Mouse (Mus musculus) Patski (cell line): ENCODE measurements around the gene Zfp598. TPM values are rescaled to one million over a fixed set of nuclear protein-coding genes. Genes with fewer than 3 reads are reported as not detected.
A peak's percentile ranks its signal among the peaks of the same experiment; 100 is the strongest.
"Not testable (repeated sequence)": the region's sequence is repeated elsewhere in the genome, so short reads cannot be mapped to it uniquely, and the experiment has no call there.

ENCODE experiments used
- ATAC-seq: fragments of 100-300 bp; one replicate; pipeline ENCODE4 v1.8.0; 2021
- CTCF ChIA-PET: fragments of 350-600 bp; sonication (Branson Sonifier 250); formaldehyde crosslinking; loops from one replicate; lab custom pipeline; 2022; ENCODE audit warnings: inconsistent platforms; lab: Charles Lee
- POLR2A ChIA-PET: fragments of 350-600 bp; sonication (Branson Sonifier 250); formaldehyde crosslinking; loops from one replicate; lab custom pipeline; 2022; ENCODE audit warnings: antibody characterized with exemption, inconsistent platforms; lab: Charles Lee
- DNase-seq: peaks from one replicate; pipeline ENCODE4 v3.0.0-alpha.2; 2011; ENCODE audit warnings: low read depth, low spot score
- H3K27me3 ChIP-seq: fragments of 371-371 bp; one replicate; pipeline ENCODE4 v1.5.1; 2021
- CTCF ChIP-seq: fragments of 100-300 bp; IDR thresholded peaks from one replicate; pipeline ENCODE4 v1.5.1; 2021
- in situ Hi-C: fragments of 300-500 bp; cut with MboI; formaldehyde crosslinking; loops from 3 replicates; pipeline ENCODE4 v1.11.1; 2018; ENCODE audit warnings: low pct_unique_long_range_greater_than_20kb, mixed read lengths
- polyA plus RNA-seq: library from polyadenylated mRNA; unstranded; gene quantifications from one replicate; pipeline ENCODE4 v1.2.3, GENCODE M21; 2021

The Zfp598 gene
- polyA plus RNA-seq, 1 experiment from 2014 or later, result 48.0 TPM

GRCm38 (mm10) chr17:24653967-24654710 is 15.3 kb upstream of the Zfp598 start:
- peaks cover 5% of the 10 kb centered on the region for H3K27me3 ChIP-seq
- in situ Hi-C loops, result loop anchor here (10.0 kb wide), 1 partner anchor 189 kb away; no protein-coding TSS in a partner anchor
- ATAC-seq, result peak; percentile 5
- no peak for TF ChIP-seq CTCF
- POLR2A ChIA-PET, result interaction anchor here (1.6 kb wide), 1 partner anchor 21 kb away, joined by 5 read pairs; the partner anchor contains the start of genes Nthl1 and Tsc2
- no peak for DNase-seq
- CTCF ChIA-PET, result interaction anchor here (1.3 to 2.6 kb wide), 4 partner anchors 10 to 127 kb away, joined by 3 to 14 read pairs (median 4); partner anchors contain the start of gene Traf7

GRCm38 (mm10) chr17:24654969-24655368 is 14.5 kb upstream of the Zfp598 start:
- in situ Hi-C loops, result loop anchor here (10.0 kb wide), 1 partner anchor 190 kb away; no protein-coding TSS in a partner anchor
- ATAC-seq (no peak), DNase-seq (no peak)
- ChIA-PET POLR2A (interaction anchor here (1.6 kb wide), 1 partner anchor 22 kb away, joined by 5 read pairs; the partner anchor contains the start of genes Nthl1 and Tsc2), CTCF (interaction anchor here (1.3 to 2.6 kb wide), 4 partner anchors 11 to 127 kb away, joined by 3 to 14 read pairs (median 4); partner anchors contain the start of gene Traf7)
- no peak for TF ChIP-seq CTCF
- peaks cover 9% of the 10 kb centered on the region for H3K27me3 ChIP-seq

GRCm38 (mm10) chr17:24658017-24658758 is 11.3 kb upstream of the Zfp598 start, which contains the start of gene Npw:
Gene Npw (minus strand): TSS chr17:24658457.
- ChIA-PET CTCF (interaction anchor here (1.2 kb wide), 1 partner anchor 11 kb away, joined by 4 read pairs; the partner anchor contains the start of gene Zfp598), POLR2A (interaction anchor here (1.0 kb wide), 1 partner anchor 11 kb away, joined by 3 read pairs; no protein-coding TSS in a partner anchor)
- DNase-seq, result no peak
- no peak for TF ChIP-seq CTCF
- ATAC-seq, result no peak
- peaks cover 9% of the 10 kb centered on the region for H3K27me3 ChIP-seq
- in situ Hi-C loops, result loop anchor here (10.0 kb wide), 1 partner anchor 193 kb away; no protein-coding TSS in a partner anchor

GRCm38 (mm10) chr17:24667011-24667410 is 2.5 kb upstream of the Zfp598 start:
- in situ Hi-C loops, H3K27me3 ChIP-seq, ATAC-seq, DNase-seq: not testable (repeated sequence)
- ChIA-PET POLR2A (interaction anchor here (0.8 to 1.0 kb wide), 2 partner anchors 10 to 15 kb away, joined by 3 read pairs; no protein-coding TSS in a partner anchor), CTCF (interaction anchor here (0.7 to 2.9 kb wide), 12 partner anchors 9 to 137 kb away, joined by 3 to 14 read pairs (median 4); partner anchors contain the start of gene Slc9a3r2)

GRCm38 (mm10) chr17:24667416-24667815 is 2.1 kb upstream of the Zfp598 start:
- CTCF ChIA-PET, result interaction anchor here (0.7 to 2.9 kb wide), 15 partner anchors 9 to 206 kb away, joined by 3 to 14 read pairs (median 3); partner anchors contain the start of genes Nthl1, Slc9a3r2 and Tsc2
- ATAC-seq, result no peak
- peak; percentile 86 for TF ChIP-seq CTCF
- no peak for DNase-seq
- in situ Hi-C loops, result no loop called here
- POLR2A ChIA-PET, result interaction anchor here (1.0 kb wide), 1 partner anchor 10 kb away, joined by 3 read pairs; no protein-coding TSS in a partner anchor
- no peaks in the 10 kb centered on the region for H3K27me3 ChIP-seq

GRCm38 (mm10) chr17:24669214-24669544 is 308 bp upstream of the Zfp598 start:
- DNase-seq, H3K27me3 ChIP-seq, ATAC-seq, in situ Hi-C loops: not testable (repeated sequence)
- POLR2A ChIA-PET, result interaction anchor here (0.6 to 1.7 kb wide), 6 partner anchors 12 to 196 kb away, joined by 3 to 4 read pairs (median 4); partner anchors contain the start of gene Tbl3
- CTCF ChIA-PET, result interaction anchor here (0.9 to 2.9 kb wide), 9 partner anchors 8 to 197 kb away, joined by 3 to 14 read pairs (median 3); partner anchors contain the start of genes Nthl1, Traf7 and Tsc2

- POLR2A ChIA-PET, result interaction anchor here (0.8 to 2.0 kb wide), 9 partner anchors 15 to 197 kb away, joined by 3 to 7 read pairs (median 4); partner anchors contain the start of genes Nthl1, Syngr3, Tbl3 and Tsc2
- DNase-seq (no peak), ATAC-seq (no peak)
- TF ChIP-seq CTCF, result no peak
- CTCF ChIA-PET, result interaction anchor here (1.1 to 1.7 kb wide), 5 partner anchors 19 to 198 kb away, joined by 3 to 5 read pairs (median 4); partner anchors contain the start of genes Nthl1 and Tsc2
- no peaks in the 10 kb centered on the region for H3K27me3 ChIP-seq
- in situ Hi-C loops, result no loop called here
Measured at GRCm38 (mm10) chr17:24670246-24670844, 858 bp downstream of the Zfp598 start.

- no peaks in the 10 kb centered on the region for H3K27me3 ChIP-seq
- no peak for TF ChIP-seq CTCF
- ATAC-seq, result no peak
- no peak for DNase-seq
- in situ Hi-C loops, result no loop called here
- CTCF ChIA-PET, result interaction anchor here (1.1 to 1.7 kb wide), 4 partner anchors 35 to 133 kb away, joined by 3 to 4 read pairs (median 4); partner anchors contain the start of genes Nthl1, Tbl3 and Tsc2
- POLR2A ChIA-PET, result interaction anchor here (1.1 to 2.0 kb wide), 2 partner anchors 19 to 50 kb away, joined by 3 to 7 read pairs; partner anchors contain the start of gene Syngr3
Measured at GRCm38 (mm10) chr17:24671346-24671745, 1.9 kb downstream of the Zfp598 start.

- POLR2A ChIA-PET, result no interaction called here
- in situ Hi-C loops, result no loop called here
- no peak for TF ChIP-seq CTCF
- DNase-seq (no peak), ATAC-seq (no peak)
- no peaks in the 10 kb centered on the region for H3K27me3 ChIP-seq
- CTCF ChIA-PET, result interaction anchor here (1.1 to 1.3 kb wide), 2 partner anchors 34 to 40 kb away, joined by 4 read pairs; partner anchors contain the start of genes Nthl1, Tbl3 and Tsc2
Measured at GRCm38 (mm10) chr17:24672141-24672540, 2.7 kb downstream of the Zfp598 start.
